Mouse (Mus musculus): ENCODE measurements around the gene Btbd16.

Gene Btbd16

GRCm38 (mm10) chr7:130864711-130865110, 90.8 kb downstream of the Btbd16 start:
- DNase-seq (ENCODE audit: low read depth, low spot score): no peak

GRCm38 (mm10) chr7:130865613-130866591, 92.0 kb downstream of the Btbd16 start, which contains the start of gene Plekha1:
Gene Plekha1 (plus strand): TSS chr7:130865756.
- peak; percentile 97 for DNase-seq (ENCODE audit: low read depth, low spot score)

GRCm38 (mm10) chr7:130866640-130867039, 92.8 kb downstream of the Btbd16 start:
- no peak for DNase-seq (ENCODE audit: low read depth, low spot score)

GRCm38 (mm10) chr7:130867256-130867655, 93.4 kb downstream of the Btbd16 start:
- no peak for DNase-seq (ENCODE audit: low read depth, low spot score)

Measured in forelimb bud, embryonic 11.5 days (tissue).